Mouse (Mus musculus) activated CD4-positive, CD25-positive, alpha-beta regulatory T cell, adult 4 months (primary cell): ENCODE results near the gene Rplp2. TPM values are rescaled to one million over a fixed set of nuclear protein-coding genes. Genes with fewer than 3 reads are reported as not detected.
A peak's percentile ranks its signal among the peaks of the same experiment; 100 is the strongest.
"Not testable (repeated sequence)": the region's sequence is repeated elsewhere in the genome, so short reads cannot be mapped to it uniquely, and the experiment has no call there.

ENCODE experiments used
- ATAC-seq: one replicate; pipeline ENCODE4 v1.8.0; 2017
- polyA plus RNA-seq, 2 experiments: library from polyadenylated mRNA; unstranded; fragments of 100-300 nt; shearing (Covaris generic); gene quantifications; one replicate each; pipeline ENCODE4 v1.2.1; 2017

The Rplp2 gene
- 1,000 to 10,000 TPM; 3,324 to 3,604 TPM for polyA plus RNA-seq

DNA sequence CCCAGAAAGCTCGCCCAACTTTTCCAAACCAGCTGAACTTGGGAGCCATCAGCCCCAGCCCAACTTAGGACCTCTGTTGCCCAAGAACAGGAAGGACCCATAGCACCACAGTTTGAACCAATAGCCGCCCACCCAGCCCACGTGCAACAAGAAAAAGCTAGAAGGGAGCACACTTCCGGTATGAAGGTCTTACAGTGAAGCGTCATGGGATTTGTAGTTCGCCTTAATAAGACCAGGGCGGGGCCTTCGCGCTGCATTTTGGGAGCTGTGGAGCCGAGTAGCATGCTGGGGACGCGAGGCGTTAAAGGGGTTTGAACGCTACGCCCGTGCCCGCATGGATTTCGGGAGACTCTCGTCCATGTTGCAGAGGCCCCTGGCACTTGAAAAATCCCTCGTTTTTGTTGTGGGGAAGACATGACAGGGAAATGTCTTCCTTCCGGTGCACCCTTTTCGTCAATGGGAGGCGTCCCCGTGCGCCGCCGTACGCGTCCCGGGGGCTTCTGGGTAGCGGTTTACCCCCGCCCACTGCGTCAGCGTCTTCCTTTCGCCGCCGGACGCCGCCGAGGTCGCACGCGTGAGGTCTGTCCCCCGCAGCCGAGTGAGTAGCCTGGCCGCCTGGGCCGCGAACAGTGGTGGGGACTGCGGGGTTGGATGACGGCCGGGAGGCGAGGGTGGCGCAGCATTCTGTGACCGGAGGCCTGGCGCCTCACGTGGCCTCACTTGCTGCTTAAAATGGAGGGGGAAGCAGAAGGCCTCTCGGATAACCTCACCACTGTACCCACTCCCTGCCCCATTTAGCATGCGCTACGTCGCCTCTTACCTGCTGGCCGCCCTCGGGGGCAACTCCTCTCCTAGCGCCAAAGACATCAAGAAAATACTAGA is at the start of gene Rplp2:
Rplp2 (plus strand) TSS at position 261 of the 882 bp plus-strand sequence.
- ATAC-seq, result peak; percentile 87

DNA sequence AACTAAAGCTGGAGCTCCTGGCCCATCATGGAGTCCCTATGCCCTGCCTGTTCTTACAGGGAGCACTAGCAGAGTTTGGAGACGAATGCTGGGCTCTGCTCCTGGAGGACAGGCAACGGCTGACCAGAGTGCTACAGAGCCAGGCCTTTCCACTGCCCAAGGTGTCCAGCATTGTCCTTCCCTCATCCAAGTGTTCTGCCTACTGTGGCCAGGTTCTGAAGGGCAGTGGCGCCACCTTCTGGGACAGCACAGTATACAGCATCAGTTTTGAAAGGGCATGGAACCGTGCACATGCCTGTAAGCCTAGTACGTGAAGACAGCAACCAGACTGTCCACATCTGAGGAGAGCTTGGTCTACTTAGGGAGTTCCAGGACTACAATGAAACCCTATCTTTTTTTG is 43.9 kb upstream of the Rplp2 start:
- ATAC-seq, result peak; percentile 65

DNA sequence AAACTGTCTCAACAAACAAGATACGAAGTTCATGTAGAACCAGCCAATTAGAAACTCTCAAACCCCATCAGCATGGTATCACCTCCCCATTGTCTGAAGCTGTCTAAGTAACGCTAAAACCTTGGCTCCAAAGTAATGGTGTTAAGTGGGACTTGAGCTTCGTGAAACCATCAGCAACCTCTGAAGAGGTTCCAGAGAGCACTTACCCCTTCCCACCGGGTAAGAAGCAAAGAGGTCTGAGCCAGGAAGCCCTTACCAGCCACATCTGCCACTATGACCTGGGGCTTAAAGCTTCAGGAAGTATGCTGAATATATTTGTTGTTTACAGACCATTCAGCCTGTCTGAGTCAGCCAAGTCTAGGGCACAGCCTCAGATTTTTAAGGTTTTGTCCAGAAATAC is 41.7 kb upstream of the Rplp2 start:
- no peak for ATAC-seq

DNA sequence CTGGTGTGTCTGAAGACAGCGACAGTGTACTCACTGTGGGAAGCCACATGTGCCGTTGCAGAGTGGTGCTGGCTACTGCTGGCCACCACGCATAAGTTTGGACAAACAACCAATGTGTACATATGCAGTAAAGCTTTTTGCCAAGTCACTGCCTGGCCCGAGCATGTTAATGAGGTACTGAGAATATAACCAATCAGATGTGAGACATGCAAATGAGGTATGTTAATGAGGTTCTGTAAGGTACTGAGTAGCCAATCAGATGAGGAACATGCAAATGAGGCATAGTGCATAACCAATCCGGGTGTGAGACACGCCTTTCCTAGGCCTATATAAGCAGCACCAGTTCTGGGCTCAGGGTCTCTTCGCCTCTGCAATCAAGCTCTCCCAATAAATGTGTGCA is 39.5 kb upstream of the Rplp2 start:
- ATAC-seq, result not testable (repeated sequence)

DNA sequence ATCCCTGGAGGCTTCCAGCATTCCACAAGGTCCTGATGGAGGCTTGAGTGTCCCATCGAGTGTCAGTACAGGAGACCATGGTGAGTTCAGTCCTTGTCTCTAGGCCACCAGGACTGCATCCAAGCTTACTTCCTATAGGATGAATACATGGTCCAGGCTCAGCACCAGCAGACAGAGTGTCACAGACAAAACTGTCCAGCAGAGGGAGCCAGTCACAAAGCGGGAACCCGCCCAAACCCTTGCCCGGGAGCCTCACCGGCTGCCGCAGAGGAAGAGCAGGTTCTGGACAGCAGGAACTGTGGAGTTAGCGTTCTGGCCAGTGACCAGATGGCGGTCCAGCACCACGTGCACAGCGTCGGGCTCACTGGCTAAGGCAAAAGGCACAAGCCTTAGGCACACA is 38.3 kb upstream of the Rplp2 start:
- ATAC-seq, result peak; percentile 81

DNA sequence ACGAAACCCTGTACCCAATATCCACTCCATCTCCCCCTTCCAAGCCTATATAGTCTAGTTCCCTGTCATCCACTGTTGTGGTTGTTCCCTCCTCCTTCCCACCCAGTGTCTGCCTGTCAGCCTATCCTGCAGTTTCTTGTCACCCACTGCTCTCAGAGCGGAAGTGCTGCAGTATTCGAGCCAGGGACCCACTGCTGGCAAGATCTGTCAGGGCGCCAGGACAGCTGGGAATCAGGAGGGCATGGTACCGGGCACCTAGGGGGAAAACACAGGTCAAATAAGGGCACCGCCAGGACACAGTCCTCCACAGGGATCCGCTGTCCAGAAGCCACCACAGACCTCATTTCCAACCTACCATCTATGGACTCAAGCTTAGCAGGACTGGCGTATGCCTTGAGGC is 36.5 kb upstream of the Rplp2 start:
- no peak for ATAC-seq

DNA sequence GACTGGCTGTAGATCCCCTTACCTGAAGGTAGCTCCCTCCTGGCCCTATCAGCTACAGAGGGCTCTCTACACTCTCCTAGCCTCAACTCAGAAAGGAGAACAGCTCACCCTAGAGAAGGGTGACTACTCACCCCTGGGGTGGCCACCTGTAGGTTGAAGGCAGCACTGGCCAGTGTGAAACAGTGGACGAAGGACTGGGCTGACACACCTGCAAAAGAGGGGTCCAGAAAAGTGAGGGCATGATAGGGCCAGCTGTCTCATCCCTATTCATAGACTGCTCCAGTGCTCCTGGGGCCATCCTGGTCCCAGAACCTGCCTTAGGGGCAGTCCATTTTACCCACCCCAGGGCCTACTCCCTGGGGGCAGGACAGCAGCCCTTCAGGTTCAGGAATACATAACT is 35.5 kb upstream of the Rplp2 start:
- no peak for ATAC-seq

DNA sequence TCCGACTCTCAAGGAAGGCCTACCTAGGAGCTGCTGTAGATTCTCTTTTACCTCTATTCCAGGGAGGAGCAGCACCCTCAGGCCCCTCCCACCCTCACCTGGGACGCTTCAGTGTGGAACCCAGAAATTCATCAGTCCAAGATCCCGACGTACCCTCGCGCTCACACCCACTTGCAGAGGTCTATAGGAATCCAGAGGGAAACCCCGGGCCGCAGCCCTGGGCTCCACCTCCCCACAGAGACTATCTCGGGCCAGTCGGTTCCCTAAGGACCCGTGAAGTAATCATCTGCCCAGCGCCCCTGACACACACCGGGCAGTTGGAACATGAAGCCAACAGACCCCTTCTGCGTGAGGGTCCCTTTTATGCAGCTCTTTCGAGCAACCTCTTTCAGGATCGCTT is 33.8 kb upstream of the Rplp2 start:
- ATAC-seq, result no peak

DNA sequence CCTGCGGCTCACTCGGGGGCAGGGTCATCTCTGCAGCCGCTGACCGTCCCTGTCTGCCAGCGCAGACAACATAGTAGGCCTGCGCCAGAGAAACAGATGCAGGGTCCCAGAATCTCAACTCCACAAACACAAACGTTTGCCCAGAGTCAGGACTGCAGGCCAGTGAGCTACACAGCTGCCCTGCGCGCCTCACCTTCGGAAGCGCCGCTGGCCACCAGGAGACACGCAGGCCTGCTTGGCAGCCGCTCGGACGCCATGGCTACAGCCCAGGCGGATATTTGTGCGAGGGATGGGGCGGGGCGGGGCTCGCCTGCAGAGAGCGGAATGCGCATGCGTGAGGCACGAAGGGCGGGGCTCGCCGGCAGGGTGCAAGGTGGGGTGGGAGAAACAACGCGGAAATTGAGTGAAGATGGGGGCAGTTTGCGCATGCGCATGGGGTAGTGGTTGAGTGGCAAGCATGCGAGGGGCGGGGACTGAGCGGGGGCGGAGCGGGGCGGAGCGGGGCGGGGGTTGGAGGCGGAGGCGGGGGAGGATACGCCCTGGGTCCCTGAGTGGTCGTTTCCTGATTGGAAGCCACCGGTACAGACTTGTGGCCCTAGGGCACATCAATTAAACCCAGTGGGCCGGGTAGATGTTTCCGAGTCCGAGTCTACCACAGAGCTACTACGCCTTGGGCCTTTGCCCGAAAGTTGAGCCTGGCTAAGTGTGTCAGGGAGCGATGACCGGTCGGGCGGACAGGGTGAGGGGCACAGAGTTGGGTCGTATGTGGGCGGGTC is 33.2 kb upstream of the Rplp2 start, which contains the start of gene Gatd1:
Gatd1 (minus strand) TSS at position 328 of the 776 bp plus-strand sequence.
- ATAC-seq, result peak; percentile 83

DNA sequence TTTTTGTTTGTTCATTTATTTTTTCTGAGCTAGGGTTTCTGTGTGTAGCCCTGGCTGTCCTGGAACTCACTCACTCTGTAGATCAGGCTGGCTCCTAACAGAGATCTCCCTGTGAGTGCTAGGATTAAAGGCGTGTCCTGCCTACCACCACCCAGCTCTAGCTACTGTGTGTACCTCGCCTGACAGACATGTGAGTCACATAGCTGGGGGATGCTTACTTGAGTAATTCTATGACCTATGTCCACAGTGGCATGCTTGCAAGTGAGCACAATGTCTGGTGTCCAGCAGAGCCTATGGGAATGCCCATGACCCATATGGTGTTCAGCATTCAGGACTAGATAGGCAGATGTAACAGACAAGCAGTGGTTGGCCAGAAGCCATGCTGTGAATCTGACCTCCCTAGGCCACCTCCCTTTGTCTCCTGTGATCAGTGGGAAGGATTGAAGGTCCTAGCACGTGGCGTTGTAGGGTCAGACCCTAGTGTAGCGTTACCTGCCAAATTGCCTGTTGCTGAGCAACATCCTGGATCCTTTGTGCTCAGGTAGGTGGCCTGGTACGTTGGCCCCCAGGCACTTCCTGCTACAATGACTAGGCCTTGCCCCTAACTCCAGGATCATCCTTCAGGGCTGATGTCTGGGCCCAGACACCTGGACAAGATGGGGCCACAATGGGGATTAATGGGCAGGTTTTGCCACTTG is 30.9 kb upstream of the Rplp2 start:
- no peak for ATAC-seq

DNA sequence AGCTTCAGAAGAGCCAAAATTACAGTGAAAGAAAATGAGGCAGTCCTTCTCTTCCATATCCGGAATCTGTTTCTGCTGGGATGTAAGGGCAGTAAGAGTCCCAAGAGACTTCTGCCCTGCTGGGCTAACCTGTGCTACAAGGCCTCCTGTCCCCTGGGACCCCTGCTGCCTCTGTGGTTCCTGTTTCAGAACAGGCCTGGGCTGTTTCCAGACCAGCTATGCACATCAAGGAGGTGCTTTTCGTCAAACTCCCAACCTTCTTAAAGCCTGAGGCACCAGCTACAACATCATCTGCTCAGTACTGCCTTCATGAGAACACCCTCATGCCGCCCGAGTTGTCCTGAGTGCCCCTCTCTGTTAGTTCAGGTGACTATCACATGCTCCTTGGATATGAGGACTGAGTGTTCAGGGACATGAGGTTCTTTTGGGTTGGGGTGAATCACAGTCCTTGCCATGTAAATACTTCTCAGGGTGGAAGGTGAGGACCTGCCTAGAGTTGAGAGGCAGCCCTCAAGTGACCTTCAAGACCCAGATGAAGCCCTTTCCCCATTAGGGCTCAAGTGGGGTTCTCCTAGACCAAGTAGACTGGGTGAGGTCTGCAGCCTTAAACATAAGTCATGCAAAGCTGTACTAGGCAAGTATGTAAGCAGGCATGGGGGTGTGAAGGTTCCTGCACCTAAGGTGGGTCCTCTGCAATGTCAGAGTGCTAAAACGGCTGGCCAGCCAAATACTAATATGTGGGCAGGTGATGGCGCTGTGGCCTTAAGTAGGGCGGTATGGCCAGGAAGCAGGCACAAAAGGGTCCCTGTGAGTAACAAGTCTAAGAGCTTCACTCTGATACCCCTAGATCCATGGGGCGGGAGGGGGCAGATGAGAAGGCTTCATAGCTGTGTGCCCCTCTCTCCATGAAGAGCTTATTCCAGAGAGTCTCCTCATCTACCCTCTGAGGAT is 29.2 kb upstream of the Rplp2 start:
- ATAC-seq, result no peak

DNA sequence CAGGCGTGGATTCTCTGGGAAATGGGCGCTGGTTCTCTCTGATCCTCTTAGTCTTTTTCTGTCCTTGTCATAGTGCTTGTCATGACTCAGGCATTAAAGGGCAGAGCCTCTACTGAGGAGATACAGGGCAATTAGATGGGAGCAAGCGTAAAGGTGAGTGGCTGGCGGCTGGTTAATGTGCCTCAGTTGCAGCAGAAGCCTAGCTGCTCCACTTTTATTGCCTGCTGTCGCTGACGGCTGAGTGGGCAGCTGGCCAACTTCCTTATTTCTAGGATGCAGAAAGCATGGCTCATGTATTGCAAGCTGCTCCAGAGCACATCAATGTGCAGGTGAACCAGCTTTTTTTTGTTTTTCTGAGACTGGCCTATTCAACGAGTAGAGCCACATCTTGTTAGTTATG is 28.2 kb upstream of the Rplp2 start:
- ATAC-seq, result no peak

DNA sequence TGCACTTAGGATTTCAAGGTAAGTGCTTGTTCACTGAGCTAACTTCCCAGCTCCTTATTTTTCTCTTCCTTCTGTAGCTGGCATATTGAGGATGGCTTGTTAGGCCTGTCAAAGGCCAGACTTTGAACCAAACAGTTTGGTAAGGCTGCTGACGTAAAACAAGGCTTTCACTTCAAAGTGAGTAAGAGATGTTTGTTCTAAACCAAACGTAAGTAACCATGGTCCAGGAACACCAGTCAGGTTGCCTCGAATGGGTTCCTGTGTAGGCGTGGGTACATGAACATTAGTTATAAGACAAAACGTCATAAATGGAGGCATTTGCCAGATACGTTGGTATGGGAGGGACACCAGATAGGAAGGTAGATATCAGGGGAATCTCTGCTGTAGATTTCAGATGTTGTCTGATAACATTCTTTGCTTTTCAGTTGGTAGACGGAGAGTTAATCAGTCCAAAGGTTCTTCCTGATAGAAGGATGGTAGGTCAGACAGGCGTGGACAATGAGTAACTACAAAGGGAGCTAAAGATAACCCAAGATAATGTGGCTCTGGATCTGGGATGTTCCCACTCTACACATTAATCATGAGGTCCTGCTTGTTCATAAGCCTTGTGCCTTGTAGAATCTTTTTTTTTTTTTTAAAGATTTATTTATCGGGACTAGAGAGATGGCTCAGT is 27.0 kb upstream of the Rplp2 start:
- ATAC-seq, result no peak

DNA sequence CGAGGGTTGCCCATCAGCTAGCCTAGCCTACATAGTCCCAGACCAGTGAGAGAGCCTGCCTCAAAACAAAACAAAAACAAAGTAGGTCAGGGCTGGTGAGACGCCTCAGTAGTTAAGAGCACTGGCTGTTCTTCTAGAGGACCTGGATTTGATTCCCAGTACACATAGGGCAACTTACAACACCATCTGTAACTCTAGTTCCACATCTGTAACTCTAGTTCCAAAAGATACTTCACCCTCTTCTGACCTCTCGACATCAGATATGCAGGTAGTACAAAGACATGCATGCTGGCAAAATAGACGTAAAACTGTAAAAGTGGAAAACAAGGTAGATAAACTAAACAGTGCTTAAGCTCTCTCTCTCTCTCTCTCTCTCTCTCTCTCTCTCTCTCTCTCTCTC is 23.4 kb upstream of the Rplp2 start:
- no peak for ATAC-seq

DNA sequence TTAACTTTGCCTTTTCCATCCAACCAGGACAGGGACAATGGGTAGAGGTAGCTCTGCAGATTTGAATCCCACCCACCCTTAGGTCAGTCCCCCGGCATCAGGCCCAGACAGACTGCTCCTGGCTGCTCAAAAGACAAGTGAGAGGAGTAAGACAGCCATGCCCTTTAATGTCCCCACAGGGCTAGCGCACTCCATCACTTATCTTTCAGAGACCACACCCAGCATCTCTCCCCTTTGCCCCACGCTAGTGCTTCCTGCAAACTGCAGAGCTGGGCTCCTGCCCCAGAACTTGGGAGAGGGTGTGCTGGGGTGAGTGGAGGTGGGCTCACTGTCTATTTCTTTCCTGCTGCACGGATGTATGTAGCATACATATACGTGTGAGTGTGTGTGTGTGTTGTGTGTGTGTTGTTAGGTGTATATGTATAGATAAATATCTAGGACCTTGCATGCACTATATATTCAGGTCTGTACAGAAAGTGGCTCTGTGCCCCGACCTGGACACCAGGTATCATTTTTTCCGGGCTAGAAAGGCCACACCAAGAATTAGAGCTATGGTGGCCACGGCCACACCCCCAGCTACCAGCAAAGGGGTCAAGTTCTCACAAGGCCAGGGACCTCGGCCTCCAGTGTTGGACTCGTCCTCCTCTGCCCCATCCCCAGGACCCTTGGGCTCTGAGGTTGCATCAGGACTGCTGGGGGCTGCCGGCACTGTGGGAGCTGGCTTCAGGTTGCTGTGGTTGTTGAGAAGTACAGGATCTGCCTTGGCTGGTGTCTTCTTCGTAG is 20.0 kb upstream of the Rplp2 start:
- no peak for ATAC-seq

DNA sequence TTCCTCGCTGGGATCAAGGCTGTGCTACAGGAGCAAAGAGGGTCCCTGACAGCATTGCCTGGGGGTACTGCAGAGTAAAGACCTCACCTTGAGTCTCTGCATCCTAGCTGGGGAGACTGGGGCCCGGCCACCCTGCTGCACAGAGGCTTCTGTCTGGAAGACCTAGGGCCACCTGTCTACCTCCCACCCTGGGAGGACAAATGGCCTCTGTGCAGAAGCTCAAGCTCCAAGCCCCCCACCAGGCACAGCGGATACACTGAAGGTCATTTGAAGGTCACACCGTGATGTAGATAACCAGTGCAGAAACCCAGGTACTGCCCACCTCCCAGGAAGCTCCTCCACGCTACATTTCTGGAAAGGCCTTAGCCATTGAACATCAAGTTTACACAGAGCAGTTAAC is 18.5 kb upstream of the Rplp2 start:
- no peak for ATAC-seq

DNA sequence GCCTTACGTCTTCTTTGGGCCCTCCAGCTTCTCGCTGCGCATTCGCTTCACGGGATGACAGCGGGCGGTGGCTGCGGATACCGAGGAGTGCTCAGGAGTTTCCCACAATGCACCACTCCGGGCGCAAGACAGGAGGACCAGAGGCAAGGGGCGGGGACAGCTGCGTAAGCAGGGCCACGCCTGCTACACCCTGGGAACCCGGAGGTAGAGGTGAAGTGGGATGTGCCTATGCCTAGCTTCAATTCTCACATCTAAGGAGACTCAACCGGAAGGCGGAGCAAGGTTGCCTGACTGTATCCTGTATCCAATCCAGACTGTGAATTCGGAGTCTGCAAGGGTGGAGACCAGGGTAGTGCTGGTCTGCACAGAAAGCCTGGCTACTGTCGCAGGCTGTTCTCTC is 17.9 kb upstream of the Rplp2 start, which contains the start of gene Cend1:
Cend1 (minus strand) TSS at position 182 of the 400 bp plus-strand sequence.
- ATAC-seq, result no peak

DNA sequence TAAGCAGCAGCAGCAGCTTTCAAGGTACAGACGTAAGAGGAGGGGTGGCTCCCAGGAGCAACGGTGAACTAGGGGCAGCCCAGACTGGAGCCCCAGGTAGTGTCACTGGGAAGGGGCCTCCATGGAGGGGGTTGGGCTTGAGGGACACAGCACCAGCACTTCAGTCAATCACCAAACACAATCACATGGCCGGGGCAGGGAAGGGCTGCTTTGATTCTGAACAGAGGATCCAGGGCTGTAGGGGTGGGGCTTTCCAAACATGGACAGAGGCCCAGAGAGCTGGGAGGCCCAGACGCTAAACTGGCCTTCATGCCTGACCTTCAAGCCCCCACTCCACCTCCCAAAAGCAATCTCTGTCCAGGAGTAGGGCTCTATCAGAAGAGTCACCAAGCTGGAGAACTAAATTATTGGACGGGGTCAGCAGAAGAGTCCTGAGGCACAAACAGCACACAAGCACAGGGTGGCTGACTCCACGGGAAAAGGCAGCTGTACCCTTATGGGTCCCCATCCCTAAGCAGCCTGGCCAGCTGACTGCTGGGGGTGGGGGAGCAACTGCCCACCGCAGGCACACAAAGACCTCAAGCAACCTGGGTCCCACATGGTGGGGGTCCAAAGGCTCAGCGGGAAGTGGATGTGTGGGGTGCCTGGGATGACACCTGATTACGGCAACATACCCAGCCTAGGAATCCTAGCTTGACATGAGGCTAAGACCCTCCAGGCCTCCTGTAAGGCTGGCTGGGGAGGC is 17.2 kb upstream of the Rplp2 start:
- no peak for ATAC-seq

DNA sequence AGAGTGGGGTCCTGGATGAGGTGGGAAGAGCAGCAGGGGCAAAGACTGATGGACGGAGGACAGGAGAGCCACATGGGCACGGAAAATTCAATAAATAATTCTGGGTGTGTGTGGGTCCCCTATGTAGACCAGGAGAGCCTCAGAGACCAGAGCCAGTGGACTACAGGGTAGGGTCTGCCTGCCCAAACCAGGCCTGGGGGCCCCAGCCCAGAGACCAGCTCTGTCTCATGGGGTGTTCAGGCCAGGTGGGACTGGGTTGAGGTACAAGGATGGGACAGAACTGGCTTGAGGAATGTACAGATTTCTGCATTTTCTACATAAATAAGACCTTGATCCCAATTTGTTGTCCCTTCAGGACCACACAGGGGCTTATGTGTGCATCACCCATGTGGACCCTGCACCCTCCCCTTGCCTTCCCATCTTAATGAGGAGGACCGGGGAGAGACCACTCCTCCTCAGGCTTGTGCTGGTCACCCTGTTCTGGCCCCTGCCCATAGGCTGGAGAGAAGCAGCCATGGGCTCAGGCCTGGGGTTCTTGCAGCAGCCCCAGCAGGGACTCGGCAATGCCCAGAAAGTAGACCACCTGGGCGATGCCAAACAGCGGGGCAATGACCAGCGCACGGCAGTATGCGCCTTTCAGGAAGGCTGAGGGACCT is 16.5 kb upstream of the Rplp2 start:
- no peak for ATAC-seq
